Comparison of ENCODE assay signal across 28 mouse cellular contexts in the genomic region with DNA sequence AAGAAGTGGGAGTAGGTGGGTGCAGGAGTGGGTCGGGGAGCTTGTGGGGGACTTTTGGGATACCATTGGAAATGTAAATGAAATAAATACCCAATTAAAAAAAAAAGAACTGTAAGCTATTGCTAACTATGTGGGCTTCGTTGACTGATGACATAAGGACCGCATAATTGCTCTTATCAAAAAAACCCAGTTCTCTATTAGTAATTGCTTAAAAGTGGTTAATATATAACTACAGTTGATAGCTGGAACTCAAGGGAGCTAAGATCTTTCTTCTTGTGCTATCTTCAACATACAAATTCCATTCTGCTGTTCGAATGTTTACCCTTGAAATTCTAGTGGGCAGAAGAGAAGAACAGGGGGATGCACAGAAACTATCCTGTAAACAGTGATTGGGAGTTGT.
"Had no signal": no experiment of that assay in that cellular context is flagged by ENCODE, and none has a peak within 500 bp of the region (broad histone marks: within the 10 kb centered on the region; RNA-seq: fewer than 3 reads in every experiment).

No protein-coding gene starts in this region.

- H3K27ac ChIP-seq: embryonic facial prominence, embryonic 10.5 days; embryonic facial prominence, embryonic 12.5 days; embryonic facial prominence, embryonic 13.5 days; embryonic facial prominence, embryonic 15.5 days; forebrain, embryonic 10.5 days; forebrain, embryonic 12.5 days; forebrain, embryonic 13.5 days; forebrain, embryonic 15.5 days; gastrocnemius, adult 2 months; heart, adult 2 months had no signal

- H3K4me1 ChIP-seq: embryonic facial prominence, embryonic 10.5 days; embryonic facial prominence, embryonic 12.5 days; embryonic facial prominence, embryonic 13.5 days; embryonic facial prominence, embryonic 15.5 days; forebrain, embryonic 10.5 days; forebrain, embryonic 12.5 days; forebrain, embryonic 13.5 days; forebrain, embryonic 15.5 days had no signal

- H3K4me2 ChIP-seq: embryonic facial prominence, embryonic 12.5 days; embryonic facial prominence, embryonic 13.5 days; embryonic facial prominence, embryonic 15.5 days; forebrain, embryonic 12.5 days; forebrain, embryonic 13.5 days; forebrain, embryonic 15.5 days had no signal

- H3K9me3 ChIP-seq: embryonic facial prominence, embryonic 10.5 days; embryonic facial prominence, embryonic 12.5 days; embryonic facial prominence, embryonic 13.5 days; embryonic facial prominence, embryonic 15.5 days; forebrain, embryonic 10.5 days; forebrain, embryonic 12.5 days; forebrain, embryonic 13.5 days; forebrain, embryonic 15.5 days had no signal

- DNase-seq: cerebellum, adult 2 months; cerebellum, adult 8-10 months; cerebellum, adult 9-10 months; cerebellum, adult 9-11 months; cerebellum, postnatal 10 days; cerebellum, postnatal 14 days; cerebellum, postnatal 25 days; cerebellum, postnatal 36 days; embryo, embryonic 11 days; forebrain, postnatal 0 days; gastrocnemius, adult 2 months; gastrocnemius, postnatal 10 days; gastrocnemius, postnatal 14 days; gastrocnemius, postnatal 25 days; heart, adult 11 months; heart, adult 18-20 months; heart, adult 2 months had no signal

- H3K36me3 ChIP-seq: embryonic facial prominence, embryonic 10.5 days; embryonic facial prominence, embryonic 12.5 days; embryonic facial prominence, embryonic 13.5 days; embryonic facial prominence, embryonic 15.5 days; forebrain, embryonic 10.5 days; forebrain, embryonic 12.5 days; forebrain, embryonic 15.5 days had no signal

- H3K4me3 ChIP-seq: embryonic facial prominence, embryonic 10.5 days; embryonic facial prominence, embryonic 12.5 days; embryonic facial prominence, embryonic 13.5 days; embryonic facial prominence, embryonic 15.5 days; erythroblast, embryonic 14.5 days; forebrain, embryonic 10.5 days; forebrain, embryonic 12.5 days; forebrain, embryonic 13.5 days; forebrain, embryonic 15.5 days; gastrocnemius, adult 2 months; heart, adult 2 months had no signal

- H3K27me3 ChIP-seq: embryonic facial prominence, embryonic 12.5 days; embryonic facial prominence, embryonic 13.5 days; embryonic facial prominence, embryonic 15.5 days; forebrain, embryonic 12.5 days; forebrain, embryonic 13.5 days; forebrain, embryonic 15.5 days had no signal

- H3K9ac ChIP-seq: embryonic facial prominence, embryonic 12.5 days; embryonic facial prominence, embryonic 13.5 days; embryonic facial prominence, embryonic 15.5 days; forebrain, embryonic 12.5 days; forebrain, embryonic 13.5 days; forebrain, embryonic 15.5 days; forebrain, postnatal 0 days had no signal

- ATAC-seq: forebrain, embryonic 13.5 days; forebrain, embryonic 14.5 days; forebrain, embryonic 15.5 days; forebrain, embryonic 16.5 days; forebrain, postnatal 0 days had no signal
